Mouse (Mus musculus) midbrain, embryonic 12.5 days (tissue): ENCODE measurements around the gene Cipc. TPM values are rescaled to one million over a fixed set of nuclear protein-coding genes. Genes with fewer than 3 reads are reported as not detected.
A peak's percentile ranks its signal among the peaks of the same experiment; 100 is the strongest.

Experiments
- ATAC-seq: fragments of 200-750 bp; cut with Nextera tagmentation; 2 replicates; pipeline ENCODE4 v1.8.0; 2017; ENCODE audit warnings: low read depth, moderate TSS enrichment, moderate library complexity; ENCODE audit not compliant: low FRiP score
- H3K27ac ChIP-seq: fragments of 300-500 bp; sonication (generic); replicated peaks from 2 replicates; pipeline ENCODE4 v1.5.1; 2016; ENCODE audit warnings: mild to moderate bottlenecking
- H3K27me3 ChIP-seq: fragments of 300-500 bp; sonication (generic); 2 replicates; pipeline ENCODE4 v1.6.1; 2016; ENCODE audit warnings: mild to moderate bottlenecking
- H3K36me3 ChIP-seq: fragments of 300-500 bp; sonication (generic); 2 replicates; pipeline ENCODE4 v1.6.1; 2016
- H3K4me1 ChIP-seq: fragments of 300-500 bp; sonication (generic); 2 replicates; pipeline ENCODE4 v1.6.1; 2016
- H3K4me2 ChIP-seq: fragments of 300-500 bp; sonication (generic); replicated peaks from 2 replicates; pipeline ENCODE4 v1.6.1; 2016; ENCODE audit warnings: mild to moderate bottlenecking, moderate library complexity
- H3K4me3 ChIP-seq: fragments of 300-500 bp; sonication (generic); 2 replicates; pipeline ENCODE4 v1.5.1; 2016; ENCODE audit warnings: mild to moderate bottlenecking
- H3K9ac ChIP-seq: fragments of 300-500 bp; sonication (generic); replicated peaks from 2 replicates; pipeline ENCODE4 v1.6.1; 2016; ENCODE audit warnings: mild to moderate bottlenecking, moderate library complexity
- H3K9me3 ChIP-seq: fragments of 300-500 bp; sonication (generic); 2 replicates; pipeline ENCODE4 v1.6.1; 2016; ENCODE audit warnings: mild to moderate bottlenecking
- WGBS: fragments of 180-500 bp; shearing (Covaris S2); methylation state at CpG from one replicate; pipeline ENCODE4 v1.1.7; 2016; 5-methylcytosine and 5-hydroxymethylcytosine counted together
- polyA plus RNA-seq: library from polyadenylated mRNA; unstranded; fragments of >200 nt; fragmentation: Nextera tagmentation; extraction: Ambion mirVana; gene quantifications from 2 replicates; pipeline ENCODE4 v1.2.1, GENCODE M21; 2016

The Cipc gene
- polyA plus RNA-seq = 44.3 and 46.4 TPM in 2 replicates

DNA sequence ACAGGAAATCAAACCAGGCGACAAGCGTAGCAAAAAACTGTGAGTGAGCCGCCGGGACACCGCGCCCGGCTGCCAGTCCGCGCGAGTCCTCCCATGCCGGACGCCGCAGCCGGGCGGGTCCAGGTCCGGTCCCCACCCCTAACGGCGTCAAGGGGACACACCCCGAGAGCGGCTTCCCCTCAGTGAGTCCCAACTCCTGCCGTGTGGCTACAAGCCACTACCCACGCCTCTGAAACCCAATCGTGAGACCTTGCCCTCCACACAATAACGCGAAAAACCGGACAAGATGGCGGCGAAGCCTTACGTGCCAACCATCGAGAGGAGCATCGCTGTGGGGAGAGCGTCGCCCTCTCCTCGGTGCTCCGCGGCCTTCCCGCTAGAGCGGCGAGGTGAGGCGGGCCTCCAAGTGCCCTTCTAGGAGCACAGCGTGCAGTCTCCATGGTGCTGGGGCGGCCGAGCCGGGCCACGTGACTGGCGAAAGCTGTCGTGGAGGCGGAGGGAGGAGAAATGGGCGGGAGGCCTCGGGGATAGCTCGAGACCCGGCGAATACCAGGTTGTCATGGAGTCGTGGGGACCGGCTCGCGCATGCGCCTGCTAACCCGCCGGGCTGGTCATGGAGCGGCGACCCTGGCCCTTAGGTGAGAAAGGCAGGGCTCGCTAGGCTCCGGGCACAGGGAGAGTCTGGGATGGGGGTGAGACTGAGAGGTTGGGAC is at the start of gene Cipc:
Cipc (plus strand) TSS at position 182 of the 713 bp plus-strand sequence.
- H3K9me3 ChIP-seq = no peaks in the 10 kb centered on the region
- peak within 1 kb of the TSS; percentile 64 for H3K4me3 ChIP-seq
- no peaks in the 10 kb centered on the region for H3K36me3 ChIP-seq
- WGBS = under 1% methylated on average over 64 of the region's 64 CpGs
- H3K4me1 ChIP-seq = peaks cover 59% of the 10 kb centered on the region
- peak within 1 kb of the TSS; percentile 99 for H3K27ac ChIP-seq
- H3K4me2 ChIP-seq = peak within 1 kb of the TSS; percentile 79
- peak; percentile 97 for ATAC-seq
- peak within 1 kb of the TSS; percentile 79 for H3K9ac ChIP-seq
- H3K27me3 ChIP-seq = no peaks in the 10 kb centered on the region; the same call in 1 of the 2 replicates

DNA sequence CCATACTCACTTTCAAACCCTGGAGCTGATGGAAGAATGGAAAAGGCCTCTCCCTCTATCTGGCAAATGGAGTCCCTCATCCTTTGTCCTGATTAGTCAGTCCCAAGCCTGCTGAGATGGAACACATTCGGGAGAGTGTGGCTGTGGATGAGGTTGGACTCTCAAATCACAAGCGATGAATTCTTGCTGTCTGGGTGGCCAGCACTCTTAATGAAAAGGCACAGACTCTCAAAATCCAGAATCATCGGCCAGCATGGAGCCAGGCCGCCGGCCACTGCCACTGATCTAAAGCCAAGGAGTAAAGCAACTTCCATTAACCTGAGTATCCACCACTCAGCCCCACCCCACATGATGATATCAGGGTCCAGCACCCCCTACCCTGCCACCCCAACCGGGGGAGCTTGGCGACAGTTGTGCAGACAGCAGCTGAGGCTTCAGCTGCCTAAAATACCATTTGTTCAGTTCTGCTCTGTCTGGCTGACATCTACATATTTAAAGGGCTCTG is 49.0 kb upstream of the Cipc start:
- no peaks in the 10 kb centered on the region for H3K36me3 ChIP-seq
- H3K9ac ChIP-seq = peak overlapping the region; percentile 43
- WGBS = 32% methylated on average over 7 of the region's 7 CpGs
- peak overlapping the region; percentile 98 for H3K27ac ChIP-seq
- H3K4me3 ChIP-seq = no peak overlapping the region
- no peak for ATAC-seq
- no peaks in the 10 kb centered on the region for H3K27me3 ChIP-seq
- peak overlapping the region; percentile 57 for H3K4me2 ChIP-seq
- H3K9me3 ChIP-seq = no peaks in the 10 kb centered on the region
- H3K4me1 ChIP-seq = peaks cover 61% of the 10 kb centered on the region

DNA sequence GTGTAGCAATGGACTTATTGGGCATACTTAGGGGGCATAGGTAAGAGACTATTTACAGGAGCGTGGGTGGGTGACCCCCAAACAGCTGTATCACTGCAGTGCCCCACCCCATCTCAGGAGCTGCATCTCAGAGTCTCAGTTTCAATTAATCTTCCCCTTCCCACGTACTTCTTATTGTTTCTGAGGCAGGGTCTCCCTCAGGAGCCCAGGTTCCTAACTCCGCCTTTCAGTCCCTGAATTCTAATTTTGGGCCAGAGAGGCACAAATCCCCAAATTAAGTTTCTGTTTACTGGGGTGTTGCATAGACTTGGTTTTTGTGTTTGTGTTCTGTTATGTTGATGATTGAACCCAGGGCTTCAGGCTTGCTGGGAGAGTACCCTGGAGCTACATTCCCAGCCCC is 48.4 kb upstream of the Cipc start:
- Histone ChIP-seq H3K27me3 (no peaks in the 10 kb centered on the region), H3K9ac (peak overlapping the region; percentile 43; the same call in 1 of the 2 replicates), H3K36me3 (no peaks in the 10 kb centered on the region), H3K4me3 (no peak overlapping the region), H3K9me3 (no peaks in the 10 kb centered on the region), H3K4me2 (peak overlapping the region; percentile 57; the same call in 1 of the 2 replicates), H3K4me1 (peaks cover 54% of the 10 kb centered on the region), H3K27ac (peak overlapping the region; percentile 98)
- ATAC-seq = no peak
- WGBS = 57% methylated on average over 3 of the region's 3 CpGs

DNA sequence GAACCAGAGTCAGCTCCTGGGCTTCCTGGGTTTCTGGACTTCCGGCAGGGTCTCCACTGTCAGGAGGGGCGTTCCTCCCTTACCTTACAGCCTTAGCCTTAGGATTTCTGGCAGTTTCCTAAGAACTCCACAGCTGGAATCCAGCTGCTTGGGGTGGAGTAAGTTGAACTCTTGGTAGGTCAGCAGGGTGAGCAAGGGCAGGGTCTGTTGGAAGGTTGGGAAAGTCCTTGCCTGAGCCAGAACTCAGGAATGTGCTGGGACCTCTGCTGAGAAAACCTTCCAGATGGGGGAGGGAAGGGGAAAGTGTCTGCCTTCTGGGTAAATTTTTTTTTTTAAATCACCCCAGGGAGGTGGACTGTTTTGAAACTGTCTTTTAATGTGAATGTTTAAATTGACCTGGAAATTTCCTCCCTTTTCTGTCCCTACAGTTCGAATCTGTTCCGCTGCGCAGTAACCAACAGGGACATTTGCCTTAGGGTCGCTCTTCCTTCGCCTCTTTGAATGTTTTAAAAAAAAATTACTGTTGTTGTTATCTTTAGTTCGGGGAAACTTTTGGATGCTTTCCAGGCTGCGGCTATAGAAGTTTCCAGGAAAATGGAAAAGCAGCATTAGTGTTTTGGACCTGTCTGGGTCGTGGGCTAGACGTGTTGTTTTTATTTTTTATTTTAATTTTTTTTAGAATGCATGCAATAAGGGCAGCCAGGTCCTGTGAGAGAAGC is 47.2 kb upstream of the Cipc start:
- no peak overlapping the region for H3K4me3 ChIP-seq
- 72% methylated on average over 11 of the region's 11 CpGs for WGBS
- H3K27ac ChIP-seq = no peak overlapping the region
- H3K27me3 ChIP-seq = no peaks in the 10 kb centered on the region
- no peak for ATAC-seq
- no peaks in the 10 kb centered on the region for H3K9me3 ChIP-seq
- H3K36me3 ChIP-seq = no peaks in the 10 kb centered on the region
- peaks cover 55% of the 10 kb centered on the region for H3K4me1 ChIP-seq
- no peak overlapping the region for H3K4me2 ChIP-seq
- no peak overlapping the region for H3K9ac ChIP-seq

DNA sequence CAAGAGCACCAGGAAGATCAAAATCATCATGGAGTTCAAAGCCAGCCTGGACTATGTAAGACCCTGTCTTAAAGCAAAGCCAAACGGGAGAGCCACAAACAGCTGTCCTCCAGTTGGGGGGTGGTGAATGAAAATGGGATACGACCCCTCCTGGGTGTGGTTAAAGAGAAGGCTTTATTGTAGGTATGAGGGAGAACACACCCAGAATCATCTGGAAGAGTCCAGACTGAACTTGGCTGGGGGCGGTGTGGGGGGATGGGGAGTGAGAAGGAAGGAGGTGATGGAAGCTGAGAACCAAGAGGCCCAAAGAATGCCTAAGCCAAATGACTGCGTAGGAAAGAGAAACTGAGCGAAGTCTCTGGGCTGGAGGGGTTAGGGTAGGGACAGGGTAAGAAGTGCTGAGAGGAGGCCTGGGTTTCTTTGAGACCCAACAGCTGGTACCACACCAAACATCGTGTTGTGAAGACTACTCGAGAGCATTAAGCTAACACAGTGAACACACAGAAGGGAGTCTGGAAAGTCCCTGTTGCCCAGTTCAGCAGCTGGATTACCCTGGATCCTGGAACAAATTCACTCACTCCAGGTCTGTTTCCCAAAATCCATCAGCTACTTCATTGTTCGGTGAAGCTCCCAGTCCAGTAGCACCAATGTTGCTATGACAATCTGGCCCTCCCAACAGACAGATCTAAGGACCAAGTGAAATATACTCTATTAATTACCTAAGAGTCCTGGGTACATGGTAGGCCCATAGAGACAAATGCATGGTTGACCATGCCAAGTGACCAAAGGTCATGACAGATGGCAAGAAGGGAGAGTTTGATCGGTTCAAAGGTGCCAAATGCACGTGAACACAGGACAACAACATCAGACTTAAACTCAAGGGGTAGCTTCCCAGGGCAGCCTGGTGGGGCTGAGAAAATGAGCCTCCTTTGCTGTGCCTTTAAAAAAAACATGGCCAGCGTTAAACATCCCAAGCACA is 42.7 kb upstream of the Cipc start:
- Histone ChIP-seq H3K9ac (no peak overlapping the region), H3K4me2 (no peak overlapping the region), H3K27ac (no peak overlapping the region), H3K36me3 (no peaks in the 10 kb centered on the region), H3K27me3 (peaks cover 28% of the 10 kb centered on the region), H3K4me1 (peaks cover 31% of the 10 kb centered on the region), H3K4me3 (no peak overlapping the region), H3K9me3 (no peaks in the 10 kb centered on the region)
- 86% methylated on average over 11 of the region's 11 CpGs for WGBS
- ATAC-seq = no peak

DNA sequence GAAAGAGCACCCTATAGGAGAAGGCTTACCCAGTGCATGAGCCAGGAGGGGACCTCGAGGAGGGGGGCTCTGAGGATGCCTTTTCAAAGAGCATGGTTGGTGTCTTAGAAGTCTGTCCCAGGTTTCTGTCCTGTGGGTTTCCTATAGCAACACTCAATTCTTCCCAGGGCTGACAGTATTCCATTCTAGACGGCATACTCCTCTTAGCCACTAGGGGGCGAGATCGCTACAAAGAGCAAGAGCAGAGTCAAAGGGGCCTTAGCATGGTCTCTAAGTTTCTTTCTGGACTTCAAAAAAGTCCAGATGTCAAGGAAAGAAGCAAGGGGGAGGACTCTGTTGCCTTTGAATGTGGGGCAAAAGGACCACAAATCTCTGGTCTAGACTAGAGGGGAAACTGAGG is 41.6 kb upstream of the Cipc start:
- Histone ChIP-seq H3K4me2 (no peak overlapping the region), H3K27me3 (peaks cover 38% of the 10 kb centered on the region), H3K27ac (no peak overlapping the region), H3K4me3 (no peak overlapping the region), H3K9ac (no peak overlapping the region), H3K4me1 (peaks cover 30% of the 10 kb centered on the region), H3K36me3 (no peaks in the 10 kb centered on the region), H3K9me3 (no peaks in the 10 kb centered on the region)
- 14% methylated on average over 4 of the region's 4 CpGs for WGBS
- ATAC-seq = 0 out of 2 replicates have a peak, but pooled peaks have one; percentile 3

DNA sequence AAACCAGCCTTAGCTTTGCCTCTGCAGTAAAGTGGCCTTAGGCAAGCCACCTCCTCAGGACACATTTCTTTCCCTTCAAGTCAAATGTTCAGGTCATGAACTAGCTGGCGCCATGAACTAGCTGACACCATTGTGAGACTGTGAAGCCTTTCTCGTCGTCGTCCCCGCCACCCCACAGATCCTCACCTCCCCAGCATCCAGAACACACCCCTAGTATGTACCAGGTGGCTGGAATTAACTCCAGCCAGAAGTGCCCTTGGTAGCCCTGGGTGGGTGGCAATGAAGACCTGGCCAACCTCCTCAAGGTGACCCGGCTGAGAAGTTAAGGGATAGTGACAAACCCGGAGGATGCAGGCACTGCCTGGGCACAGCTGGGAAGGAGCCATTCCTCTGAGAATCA is 41.0 kb upstream of the Cipc start:
- peak; percentile 35 for ATAC-seq
- WGBS = 74% methylated on average over 7 of the region's 7 CpGs
- H3K4me2 ChIP-seq = no peak overlapping the region
- no peaks in the 10 kb centered on the region for H3K9me3 ChIP-seq
- no peak overlapping the region for H3K9ac ChIP-seq
- H3K4me1 ChIP-seq = peaks cover 34% of the 10 kb centered on the region
- H3K36me3 ChIP-seq = no peaks in the 10 kb centered on the region
- H3K27ac ChIP-seq = no peak overlapping the region
- no peak overlapping the region for H3K4me3 ChIP-seq
- peaks cover 38% of the 10 kb centered on the region for H3K27me3 ChIP-seq

DNA sequence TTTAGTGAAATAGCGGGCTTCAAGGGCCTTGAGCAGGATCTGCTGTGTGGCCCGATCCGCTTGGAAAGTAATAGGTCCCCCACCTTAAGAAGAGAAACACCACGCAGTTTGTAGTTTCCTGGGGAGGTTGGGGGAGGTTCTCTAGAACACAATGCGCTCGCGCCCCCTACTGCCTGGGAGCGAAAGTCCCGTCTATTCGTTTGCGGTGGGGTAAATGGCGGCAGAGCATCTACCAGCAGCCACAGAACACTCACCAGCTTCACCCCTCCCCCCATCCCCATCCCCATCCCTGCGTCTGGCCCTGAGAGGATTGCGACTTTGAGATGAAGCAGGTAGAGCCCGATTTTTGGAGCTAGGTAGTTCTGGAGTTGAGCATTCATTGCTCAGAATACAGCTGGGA is 40.4 kb upstream of the Cipc start:
- H3K36me3 ChIP-seq = no peaks in the 10 kb centered on the region
- H3K4me3 ChIP-seq = no peak overlapping the region
- peaks cover 39% of the 10 kb centered on the region for H3K4me1 ChIP-seq
- H3K4me2 ChIP-seq = no peak overlapping the region
- no peak overlapping the region for H3K27ac ChIP-seq
- H3K9ac ChIP-seq = 0 out of 2 replicates have a peak overlapping the region, but pooled peaks have one; percentile 31
- peak; percentile 66 for ATAC-seq
- WGBS = 2% methylated on average over 15 of the region's 15 CpGs
- no peaks in the 10 kb centered on the region for H3K9me3 ChIP-seq
- peaks cover 38% of the 10 kb centered on the region for H3K27me3 ChIP-seq

DNA sequence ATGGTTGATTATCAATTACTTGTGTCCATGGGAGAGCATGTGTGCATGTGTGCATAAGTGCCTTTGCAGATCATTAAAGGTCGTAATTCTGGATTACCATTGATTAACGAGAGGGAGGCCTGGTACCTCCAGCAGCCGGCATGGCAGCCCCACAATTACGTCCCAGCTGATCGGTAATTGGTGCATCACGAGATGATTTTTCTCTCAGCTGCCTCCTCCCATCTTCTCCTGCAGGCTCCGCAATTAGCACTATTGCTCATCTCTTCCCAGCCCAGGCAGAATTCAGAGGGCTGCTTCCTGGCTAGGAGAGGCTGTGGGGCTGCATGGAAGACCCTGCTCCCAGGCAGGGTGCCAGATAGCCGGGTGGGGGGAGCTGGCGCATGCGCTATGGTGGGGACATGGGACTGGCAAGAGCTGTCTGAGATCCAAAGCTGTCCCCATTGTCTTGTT is 35.3 kb upstream of the Cipc start:
- 39% methylated on average over 10 of the region's 10 CpGs for WGBS

DNA sequence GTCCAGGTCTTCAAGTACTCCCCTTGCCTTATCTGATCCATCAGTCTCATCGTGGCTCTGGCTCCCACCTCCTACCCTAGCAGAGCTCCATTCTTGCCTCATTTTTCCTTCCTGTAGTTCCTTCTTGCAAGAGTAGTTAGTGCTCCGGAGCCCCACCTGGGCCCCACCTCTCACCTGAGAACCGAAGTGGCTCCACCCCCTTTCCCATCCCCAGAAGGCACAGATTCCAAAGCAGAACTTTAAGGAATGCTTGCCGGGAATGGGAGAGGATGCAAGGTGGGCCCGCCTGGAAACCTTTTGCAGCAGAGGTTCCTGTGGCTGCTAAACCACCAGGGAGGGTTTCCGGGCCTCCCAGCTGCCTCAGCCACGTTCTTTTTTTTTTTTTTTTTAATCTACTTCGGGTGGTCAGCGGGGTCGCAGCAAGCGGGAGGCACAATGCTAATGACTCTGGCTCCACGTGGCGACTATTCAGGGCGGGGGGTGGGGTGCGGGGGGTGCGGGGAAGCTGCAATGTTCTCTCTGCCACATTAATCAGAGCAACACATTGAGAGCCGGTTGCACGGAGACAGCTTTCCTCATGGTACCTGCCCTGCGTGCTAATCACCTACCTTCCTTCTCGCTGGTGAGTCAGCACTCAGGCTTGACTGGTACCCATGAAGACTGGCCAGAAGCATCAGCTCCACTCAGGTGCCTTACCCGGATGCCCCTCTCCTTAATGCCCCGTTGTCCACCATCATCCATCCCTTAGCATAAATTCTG is 34.3 kb upstream of the Cipc start:
- no peak overlapping the region for H3K4me3 ChIP-seq
- peaks cover 62% of the 10 kb centered on the region for H3K27me3 ChIP-seq
- no peaks in the 10 kb centered on the region for H3K36me3 ChIP-seq
- H3K4me2 ChIP-seq = peak overlapping the region; percentile 30
- 9% methylated on average over 21 of the region's 22 CpGs for WGBS
- peak; percentile 25; the same call in 1 of the 2 replicates for ATAC-seq
- no peaks in the 10 kb centered on the region for H3K9me3 ChIP-seq
- peak overlapping the region; percentile 85 for H3K27ac ChIP-seq
- no peak overlapping the region for H3K9ac ChIP-seq
- peaks cover 47% of the 10 kb centered on the region for H3K4me1 ChIP-seq

More for the DNA sequence above, 35.3 kb upstream of the Cipc start:
- peaks cover 66% of the 10 kb centered on the region for H3K27me3 ChIP-seq
- H3K4me3 ChIP-seq = no peak overlapping the region
- peak overlapping the region; percentile 28; the same call in 1 of the 2 replicates for H3K9ac ChIP-seq
- no peaks in the 10 kb centered on the region for H3K36me3 ChIP-seq
- H3K4me1 ChIP-seq = peaks cover 48% of the 10 kb centered on the region
- H3K9me3 ChIP-seq = no peaks in the 10 kb centered on the region
- peak; percentile 59 for ATAC-seq
- peak overlapping the region; percentile 85 for H3K27ac ChIP-seq
- H3K4me2 ChIP-seq = 0 out of 2 replicates have a peak overlapping the region, but pooled peaks have one; percentile 5

DNA sequence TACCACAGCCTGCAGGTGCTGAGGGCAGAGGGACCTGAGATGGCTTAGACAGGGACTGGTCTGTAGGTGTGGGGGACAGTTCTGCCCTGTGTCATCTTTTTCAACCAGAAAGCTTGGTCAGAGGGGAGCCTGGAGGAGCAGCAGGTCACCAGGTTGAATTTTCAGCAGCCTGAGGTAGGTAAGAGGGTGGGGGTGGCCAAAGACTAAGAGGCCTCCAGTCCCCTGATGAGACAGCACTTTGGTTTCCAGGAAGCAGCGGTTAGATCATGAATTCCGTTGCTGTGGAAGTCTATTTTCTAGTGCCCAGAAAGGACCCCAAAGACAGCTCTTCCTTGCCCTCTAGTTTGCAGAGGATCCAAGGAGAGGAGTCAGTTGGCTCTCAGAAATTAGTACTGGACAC is 32.5 kb upstream of the Cipc start:
- Histone ChIP-seq H3K9me3 (no peaks in the 10 kb centered on the region), H3K9ac (no peak overlapping the region), H3K27ac (no peak overlapping the region), H3K27me3 (peaks cover 50% of the 10 kb centered on the region), H3K4me1 (peaks cover 65% of the 10 kb centered on the region), H3K4me2 (no peak overlapping the region), H3K36me3 (no peaks in the 10 kb centered on the region), H3K4me3 (no peak overlapping the region)
- no peak for ATAC-seq
- 62% methylated on average over 2 of the region's 2 CpGs for WGBS
